Mouse (Mus musculus): ENCODE data around the gene Wapl. TPM values are rescaled to one million over a fixed set of nuclear protein-coding genes. Genes with fewer than 3 reads are reported as not detected.
A peak's percentile ranks its signal among the peaks of the same experiment; 100 is the strongest.

The Wapl gene
- polyA plus RNA-seq, 2 experiments from 2014 or later = 45.6 to 50.6 TPM

DNA sequence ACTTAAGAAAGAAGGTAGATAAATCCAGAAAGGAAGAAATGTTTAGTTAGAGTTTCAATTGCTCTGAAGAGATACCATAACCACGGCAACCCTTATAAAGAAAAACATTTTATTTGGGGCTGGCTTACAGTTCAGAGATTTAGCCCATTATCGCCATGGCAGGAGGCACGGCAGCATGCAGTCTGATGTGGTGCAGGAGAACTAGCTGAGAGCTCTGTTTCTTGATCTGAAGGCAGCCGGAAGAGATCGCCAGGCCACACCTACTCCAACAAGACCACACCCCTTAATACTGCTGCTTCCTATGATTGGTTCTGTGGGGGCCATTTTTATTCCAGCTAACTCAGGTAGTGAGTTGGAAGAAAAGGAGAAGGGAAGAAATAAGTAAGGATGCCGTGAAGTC lies 100.5 kb downstream of the Wapl start:
- ATAC-seq = no peak

DNA sequence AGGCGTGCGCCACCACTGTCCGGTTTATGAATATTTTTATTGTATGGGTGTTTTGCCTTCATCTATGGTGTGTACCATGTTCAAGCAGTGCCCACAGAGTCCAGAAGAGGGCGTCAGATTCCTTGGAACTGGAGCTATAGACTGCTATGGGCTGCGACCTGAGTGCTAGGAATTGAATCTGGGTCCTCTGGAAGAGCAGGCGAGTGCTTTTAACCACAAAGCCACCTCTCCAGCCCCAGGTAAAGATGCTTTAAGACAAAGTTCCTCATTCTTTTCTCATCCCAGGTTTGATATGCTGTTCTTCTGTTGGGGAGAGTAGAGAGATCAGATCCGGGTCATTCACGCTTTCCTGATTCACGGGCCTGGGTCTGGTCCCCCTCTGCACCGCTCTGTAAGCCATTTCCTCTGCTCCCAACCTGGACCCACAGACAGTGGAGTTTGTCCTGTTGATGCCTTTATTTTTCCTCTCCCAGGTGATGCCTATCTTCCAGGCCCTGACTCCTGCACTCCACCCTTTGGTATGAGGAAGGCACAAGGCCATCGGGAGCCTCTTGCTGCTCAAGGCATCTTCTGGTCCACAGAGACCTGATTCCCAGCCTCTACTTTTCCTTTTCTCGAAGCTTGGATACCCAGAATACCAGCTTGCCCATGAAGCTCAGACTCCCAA lies 103.1 kb downstream of the Wapl start:
- ATAC-seq = no peak

DNA sequence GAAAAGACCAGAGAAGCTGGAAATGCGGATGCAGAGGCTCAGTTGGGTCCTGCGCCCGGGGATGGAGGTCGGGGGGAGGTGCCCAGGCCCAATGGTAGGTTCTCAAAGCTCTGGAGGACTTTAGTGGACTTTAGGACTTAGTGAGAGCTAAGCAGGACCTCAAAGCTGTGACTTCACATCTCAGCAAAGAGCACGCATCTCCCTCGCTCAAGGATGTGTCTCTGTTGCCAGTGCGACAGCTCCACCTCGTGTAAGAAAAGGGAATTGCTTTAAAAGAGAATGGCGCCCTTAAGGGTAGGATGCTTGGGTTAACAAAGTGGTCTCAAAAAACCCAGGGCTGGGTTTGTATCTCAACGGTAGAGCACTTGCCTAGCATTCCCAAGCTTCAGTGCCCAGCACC lies 104.1 kb downstream of the Wapl start:
- ATAC-seq = peak; percentile 90

DNA sequence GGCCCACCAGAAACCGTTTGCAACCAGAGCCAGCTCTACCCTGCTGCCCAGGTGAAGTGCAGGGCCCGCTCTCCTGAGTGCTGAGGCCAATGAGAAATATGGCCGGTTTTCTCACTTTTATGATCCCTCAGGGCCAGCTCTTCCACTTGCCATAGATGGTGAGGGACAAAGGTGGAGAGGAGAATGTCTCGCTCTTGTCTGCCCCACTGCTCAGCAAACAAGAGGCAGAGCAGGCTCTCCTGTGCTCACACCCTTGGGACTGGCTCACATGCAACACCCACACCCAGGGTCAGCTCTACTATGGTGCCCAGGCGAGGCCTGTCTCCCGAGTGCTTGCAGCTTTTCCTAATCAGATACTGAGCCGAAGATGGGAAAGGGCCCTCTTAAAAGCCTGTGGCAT lies 105.0 kb downstream of the Wapl start:
- no peak for ATAC-seq

DNA sequence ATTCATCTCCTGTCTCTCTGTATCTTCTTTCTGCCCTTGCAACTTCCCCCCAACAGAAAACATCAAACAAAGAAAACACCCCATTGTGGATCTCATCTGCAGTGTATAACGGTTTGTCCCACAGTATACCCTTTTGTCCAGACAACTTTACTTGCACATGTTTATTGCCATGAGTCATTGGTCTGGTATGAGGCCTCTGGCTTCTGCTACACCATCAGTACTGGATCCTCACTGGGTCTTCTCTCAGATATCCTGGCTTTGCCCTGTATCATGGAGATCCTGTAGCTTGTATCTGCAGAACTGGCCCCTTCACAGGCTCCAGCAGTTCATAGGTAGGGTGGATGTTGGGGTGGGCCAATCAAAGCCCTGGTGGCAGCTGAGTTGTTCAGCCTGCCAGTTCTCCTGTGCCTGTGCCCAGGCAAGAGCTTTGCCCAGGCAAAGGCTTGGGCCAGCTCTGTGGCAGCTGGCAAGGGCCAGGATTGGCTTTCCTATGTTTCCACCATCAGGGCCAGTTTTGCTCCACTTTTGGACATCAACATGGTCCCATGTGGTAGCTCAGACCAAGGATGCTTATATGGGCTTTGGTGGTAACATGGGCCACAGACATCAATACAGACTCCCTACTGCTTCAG lies 119.8 kb downstream of the Wapl start:
- ATAC-seq = no peak

Other genes with a start within 250 kb of the Wapl start
- under 1 TPM; 0.38 to 0.40 TPM for gene Bmpr1a, start 170.6 kb upstream of the Wapl start, polyA plus RNA-seq (2017; shearing (Covaris generic))
- gene 9230112D13Rik, start 151.1 kb upstream of the Wapl start, polyA plus RNA-seq (2017; shearing (Covaris generic)) = not detected
- not detected for gene Ldb3, start 85.2 kb upstream of the Wapl start, polyA plus RNA-seq (2017; shearing (Covaris generic))
- not detected for gene Opn4, start 73.8 kb upstream of the Wapl start, polyA plus RNA-seq (2017; shearing (Covaris generic))
- not detected for gene Grid1, start 146.2 kb downstream of the Wapl start, polyA plus RNA-seq (2017; shearing (Covaris generic))